Mouse (Mus musculus) leukemia stem cell, adult 10-12 weeks (primary cell): ENCODE measurements around the gene Smpd4. TPM values are rescaled to one million over a fixed set of nuclear protein-coding genes. Genes with fewer than 3 reads are reported as not detected.

ENCODE experiments used
- polyA plus RNA-seq: library from polyadenylated mRNA; stranded (reverse); fragments of >175 nt; gene quantifications from 2 replicates; pipeline ENCODE4 v1.2.3, GENCODE M21; 2012; ENCODE audit warnings: low replicate concordance

The Smpd4 gene
- polyA plus RNA-seq, result 9.8 and 140 TPM in 2 replicates

GRCm38 (mm10) chr16:17619198-17620105 lies at the start of gene Smpd4:
Gene Smpd4, plus strand, starts transcription at chr16:17619354.

GRCm38 (mm10) chr16:17583064-17583463 lies 36.1 kb upstream of the Smpd4 start, which contains the start of gene Slc7a4:
Gene Slc7a4, minus strand, starts transcription at chr16:17583214.

GRCm38 (mm10) chr16:17646310-17647114 lies 27.4 kb downstream of the Smpd4 start, which contains the start of gene Ccdc74a:
Gene Ccdc74a, plus strand, starts transcription at chr16:17646470.

Other genes starting within 250 kb of the Smpd4 start
- gene Snap29, start 213.4 kb upstream of the Smpd4 start, polyA plus RNA-seq, result 3.3 and 8.2 TPM in 2 replicates
- gene Pi4ka, start 213.0 kb upstream of the Smpd4 start, polyA plus RNA-seq, result 6.0 and 19.9 TPM in 2 replicates
- 25.4 and 29.1 TPM in 2 replicates for gene Crkl, start 167.4 kb upstream of the Smpd4 start, polyA plus RNA-seq
- gene Aifm3, start 129.7 kb upstream of the Smpd4 start, polyA plus RNA-seq, result not detected in 2 replicates
- 11.7 and 43.6 TPM in 2 replicates for gene Lztr1, start 110.7 kb upstream of the Smpd4 start, polyA plus RNA-seq
- 191 and 262 TPM in 2 replicates for gene Thap7, start 88.2 kb upstream of the Smpd4 start, polyA plus RNA-seq
- gene Lrrc74b, start 58.1 kb upstream of the Smpd4 start, polyA plus RNA-seq, result 0.30 TPM in 1 of 2 replicates, not detected in the other
- not detected in 2 replicates for gene P2rx6, start 57.5 kb upstream of the Smpd4 start, polyA plus RNA-seq
- gene Slc7a4, start 36.1 kb upstream of the Smpd4 start, polyA plus RNA-seq, result 0.56 and 3.7 TPM in 2 replicates
- 18.7 and 55.3 TPM in 2 replicates for gene Ccdc74a, start 27.1 kb downstream of the Smpd4 start, polyA plus RNA-seq
- 147 and 310 TPM in 2 replicates for gene Med15, start 113.5 kb downstream of the Smpd4 start, polyA plus RNA-seq
- gene Klhl22, start 140.3 kb downstream of the Smpd4 start, polyA plus RNA-seq, result 2.3 and 30.3 TPM in 2 replicates
- 3.8 and 4.0 TPM in 2 replicates for gene Scarf2, start 177.9 kb downstream of the Smpd4 start, polyA plus RNA-seq
- gene B830017H08Rik, start 213.8 kb downstream of the Smpd4 start, polyA plus RNA-seq, result not detected in 2 replicates
- 1.8 and 5.4 TPM in 2 replicates for gene Car15, start 219.0 kb downstream of the Smpd4 start, polyA plus RNA-seq